Mouse (Mus musculus) limb, embryonic 14.5 days (tissue): Measurements from ENCODE around the gene Tnfaip1. TPM values are rescaled to one million over a fixed set of nuclear protein-coding genes. Genes with fewer than 3 reads are reported as not detected.

ENCODE experiments used
- ATAC-seq: fragments of 200-750 bp; cut with Nextera tagmentation; 2 replicates; pipeline ENCODE4 v1.8.0; 2017; ENCODE audit warnings: low read depth, moderate number of reproducible peaks, moderate TSS enrichment; ENCODE audit not compliant: low FRiP score
- DNase-seq: peaks from one replicate; pipeline ENCODE4 v3.0.0-alpha.2; 2015; ENCODE audit warnings: low spot score
- H3K27ac ChIP-seq: fragments of 300-500 bp; sonication (generic); replicated peaks from 2 replicates; pipeline ENCODE4 v1.5.1; 2014; ENCODE audit warnings: low read depth, mild to moderate bottlenecking, low read length, moderate library complexity, mixed read lengths
- H3K27me3 ChIP-seq: fragments of 300-500 bp; sonication (generic); 2 replicates; pipeline ENCODE4 v1.6.1; 2014; ENCODE audit warnings: low read length, mixed read lengths; ENCODE audit not compliant: control insufficient read depth, insufficient read depth
- H3K36me3 ChIP-seq: fragments of 300-500 bp; sonication (generic); 2 replicates; pipeline ENCODE4 v1.6.1; 2014; ENCODE audit warnings: mild to moderate bottlenecking, low read length, moderate library complexity, mixed read lengths; ENCODE audit not compliant: control insufficient read depth, insufficient read depth
- H3K4me1 ChIP-seq: fragments of 300-500 bp; sonication (generic); 2 replicates; pipeline ENCODE4 v1.6.1; 2014; ENCODE audit warnings: antibody characterized with exemption, low read length, mixed read lengths; ENCODE audit not compliant: control insufficient read depth, insufficient read depth
- H3K4me2 ChIP-seq: fragments of 300-500 bp; sonication (generic); replicated peaks from 2 replicates; pipeline ENCODE4 v1.6.1; 2014; ENCODE audit warnings: low read depth, mild to moderate bottlenecking, low read length, moderate library complexity; ENCODE audit not compliant: severe bottlenecking
- H3K4me3 ChIP-seq: fragments of 300-500 bp; sonication (generic); replicated peaks from 2 replicates; pipeline ENCODE4 v1.5.1; 2014; ENCODE audit warnings: low read length
- H3K9ac ChIP-seq: fragments of 300-500 bp; sonication (generic); 2 replicates; pipeline ENCODE4 v1.6.1; 2014; ENCODE audit warnings: mild to moderate bottlenecking, low read depth, low read length, moderate library complexity; ENCODE audit not compliant: severe bottlenecking
- H3K9me3 ChIP-seq: fragments of 300-500 bp; sonication (generic); 2 replicates; pipeline ENCODE4 v1.6.1; 2016; ENCODE audit warnings: low read length; ENCODE audit not compliant: control insufficient read depth
- POLR2A ChIP-seq: fragments of 200-500 bp; IDR thresholded peaks from 2 replicates; pipeline ENCODE4 v1.8.0; 2012; ENCODE audit warnings: inconsistent platforms, mild to moderate bottlenecking, moderate library complexity, borderline replicate concordance; ENCODE audit not compliant: insufficient read depth, insufficient read length; ENCODE audit errors: extremely low read depth
- WGBS: fragments of 180-500 bp; shearing (Covaris S2); extraction: QIAGEN DNeasy Blood & Tissue Kit; methylation state at CpG from one replicate; pipeline ENCODE4 v1.1.7; 2014; 5-methylcytosine and 5-hydroxymethylcytosine counted together
- polyA plus RNA-seq, 2 experiments: library from polyadenylated mRNA; depleted of rRNA in 1 of 2; stranded (reverse) in 1 of 2; unstranded in 1 of 2; fragments of >200 nt; fragmentation: Nextera tagmentation in 1 of 2; extraction: Ambion mirVana in 1 of 2; gene quantifications; 2 replicates each; pipeline versions ENCODE4 v1.2.1 to v1.2.3; 2012 to 2014

Gene Tnfaip1
- polyA plus RNA-seq, 2 experiments: 55.7 to 83.4 TPM

GRCm38 (mm10) chr11:78518931-78519330, 17.2 kb downstream of the Tnfaip1 start:
- Histone ChIP-seq H3K4me3 (no peak overlapping the region), H3K9me3 (no peaks in the 10 kb centered on the region), H3K9ac (no peak overlapping the region), H3K36me3 (peaks cover 93% of the 10 kb centered on the region), H3K27me3 (no peaks in the 10 kb centered on the region), H3K4me2 (no peak overlapping the region), H3K4me1 (no peaks in the 10 kb centered on the region), H3K27ac (no peak overlapping the region)
- 94% methylated on average over 10 of the region's 10 CpGs for WGBS
- DNase-seq: no peak
- no peak for TF ChIP-seq POLR2A
- no peak for ATAC-seq

GRCm38 (mm10) chr11:78515549-78516325, 20.4 kb downstream of the Tnfaip1 start:
- Histone ChIP-seq H3K4me1 (peaks cover 5% of the 10 kb centered on the region), H3K9me3 (no peaks in the 10 kb centered on the region), H3K27ac (no peak overlapping the region), H3K36me3 (peaks cover 65% of the 10 kb centered on the region), H3K4me2 (no peak overlapping the region), H3K9ac (no peak overlapping the region), H3K4me3 (no peak overlapping the region), H3K27me3 (no peaks in the 10 kb centered on the region)
- no peak for TF ChIP-seq POLR2A
- ATAC-seq (no peak), DNase-seq (no peak)
- 64% methylated on average over 2 of the region's 2 CpGs for WGBS

- peak overlapping the region; percentile 89 for H3K9ac ChIP-seq
- 76% methylated on average over 3 of the region's 3 CpGs for WGBS
- no peak for DNase-seq
- H3K9me3 ChIP-seq: no peaks in the 10 kb centered on the region
- TF ChIP-seq POLR2A: no peak
- peaks cover 5% of the 10 kb centered on the region for H3K4me1 ChIP-seq
- peak overlapping the region; percentile 76 for H3K4me2 ChIP-seq
- peak overlapping the region; percentile 78 for H3K4me3 ChIP-seq
- peaks cover 50% of the 10 kb centered on the region for H3K36me3 ChIP-seq
- no peaks in the 10 kb centered on the region for H3K27me3 ChIP-seq
- no peak for ATAC-seq
- no peak overlapping the region for H3K27ac ChIP-seq
Measured at GRCm38 (mm10) chr11:78513106-78513790, 22.9 kb downstream of the Tnfaip1 start.

GRCm38 (mm10) chr11:78512025-78512957, 23.8 kb downstream of the Tnfaip1 start, which contains the start of the genes Tmem199 and Poldip2:
Gene Tmem199, minus strand, starts transcription at chr11:78512172.
Gene Poldip2, plus strand, starts transcription at chr11:78512193.
- peak within 1 kb of the TSS; percentile 89 for H3K9ac ChIP-seq
- 1% methylated on average over 40 of the region's 67 CpGs for WGBS
- ATAC-seq (peak; percentile 96), DNase-seq (peak; percentile 88)
- H3K9me3 ChIP-seq: no peaks in the 10 kb centered on the region
- peak; percentile 94 for TF ChIP-seq POLR2A
- peak within 1 kb of the TSS; percentile 76 for H3K4me2 ChIP-seq
- H3K4me3 ChIP-seq: peak within 1 kb of the TSS; percentile 78
- peak within 1 kb of the TSS; percentile 84 for H3K27ac ChIP-seq
- H3K36me3 ChIP-seq: peaks cover 50% of the 10 kb centered on the region
- peaks cover 5% of the 10 kb centered on the region for H3K4me1 ChIP-seq
- H3K27me3 ChIP-seq: no peaks in the 10 kb centered on the region

DNA sequence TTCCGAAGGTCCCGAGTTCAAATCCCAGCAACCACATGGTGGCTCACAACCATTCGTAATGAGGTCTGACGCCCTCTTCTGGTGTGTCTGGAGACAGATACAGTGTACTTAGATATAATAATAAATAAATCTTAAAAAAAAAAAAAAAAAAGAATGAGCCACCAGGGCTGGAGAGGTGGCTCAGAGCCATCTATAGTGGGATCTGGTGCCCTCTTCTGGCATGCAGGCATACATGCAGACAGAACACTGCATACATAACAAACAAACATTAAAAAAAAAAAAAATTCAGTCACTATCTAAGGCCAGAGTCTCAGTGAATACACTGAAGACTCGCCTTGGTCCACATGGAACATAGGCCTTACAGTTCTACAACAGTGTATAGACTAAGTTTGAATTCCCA, 27.0 kb downstream of the Tnfaip1 start:
- peaks cover 41% of the 10 kb centered on the region for H3K36me3 ChIP-seq
- TF ChIP-seq POLR2A: no peak
- H3K4me1 ChIP-seq: peaks cover 5% of the 10 kb centered on the region
- no peak overlapping the region for H3K4me3 ChIP-seq
- no peak overlapping the region for H3K9ac ChIP-seq
- no peaks in the 10 kb centered on the region for H3K27me3 ChIP-seq
- H3K27ac ChIP-seq: no peak overlapping the region
- H3K4me2 ChIP-seq: no peak overlapping the region
- 83% methylated on average over 5 of the region's 5 CpGs for WGBS
- DNase-seq (no peak), ATAC-seq (no peak)
- no peaks in the 10 kb centered on the region for H3K9me3 ChIP-seq
